Mouse (Mus musculus) forebrain, embryonic 11.5 days (tissue): ENCODE measurements around the gene Rap1gds1. TPM values are rescaled to one million over a fixed set of nuclear protein-coding genes. Genes with fewer than 3 reads are reported as not detected.

Experiments used
- ATAC-seq: fragments of 200-750 bp; cut with Nextera tagmentation; replicated peaks from 2 replicates; pipeline ENCODE4 v1.8.0; 2017; ENCODE audit warnings: moderate TSS enrichment; ENCODE audit not compliant: low FRiP score
- DNase-seq: peaks from one replicate; pipeline ENCODE4 v3.0.0-alpha.2; 2017; ENCODE audit warnings: low spot score
- H3K27ac ChIP-seq: fragments of 300-500 bp; sonication (generic); 2 replicates; pipeline ENCODE4 v1.5.1; 2014; ENCODE audit warnings: low read depth, low read length
- H3K27me3 ChIP-seq: fragments of 300-500 bp; sonication (generic); 2 replicates; pipeline ENCODE4 v1.6.1; 2014; ENCODE audit warnings: mild to moderate bottlenecking, low read length, mixed read lengths; ENCODE audit not compliant: control insufficient read depth, insufficient read depth
- H3K36me3 ChIP-seq: fragments of 300-500 bp; sonication (generic); 2 replicates; pipeline ENCODE4 v1.6.1; 2014; ENCODE audit warnings: mild to moderate bottlenecking, low read length, moderate library complexity, mixed read lengths; ENCODE audit not compliant: control insufficient read depth, insufficient read depth
- H3K4me1 ChIP-seq: fragments of 300-500 bp; sonication (generic); replicated peaks from 2 replicates; pipeline ENCODE4 v1.6.1; 2014; ENCODE audit warnings: low read length, mixed read lengths; ENCODE audit not compliant: control insufficient read depth, insufficient read depth
- H3K4me2 ChIP-seq: fragments of 300-500 bp; sonication (generic); 2 replicates; pipeline ENCODE4 v1.6.1; 2014; ENCODE audit warnings: low read depth, mild to moderate bottlenecking, low read length, moderate library complexity, mixed read lengths; ENCODE audit not compliant: severe bottlenecking
- H3K4me3 ChIP-seq: fragments of 300-500 bp; sonication (generic); 2 replicates; pipeline ENCODE4 v1.5.1; 2014; ENCODE audit warnings: low read depth, low read length
- H3K9ac ChIP-seq: fragments of 300-500 bp; sonication (generic); 2 replicates; pipeline ENCODE4 v1.6.1; 2014; ENCODE audit warnings: low read length
- H3K9me3 ChIP-seq: fragments of 300-500 bp; sonication (generic); 2 replicates; pipeline ENCODE4 v1.6.1; 2016; ENCODE audit warnings: low read length, mixed read lengths; ENCODE audit not compliant: control insufficient read depth
- WGBS: fragments of 180-500 bp; shearing (Covaris S2); extraction: QIAGEN DNeasy Blood & Tissue Kit; methylation state at CpG from one replicate; pipeline ENCODE4 v1.1.7; 2014; 5-methylcytosine and 5-hydroxymethylcytosine counted together
- polyA plus RNA-seq: library from polyadenylated mRNA; unstranded; fragments of >200 nt; fragmentation: Nextera tagmentation; extraction: Ambion mirVana; gene quantifications from 2 replicates; pipeline ENCODE4 v1.2.1, GENCODE M21; 2014

The Rap1gds1 gene
- polyA plus RNA-seq, 1 experiment from 2014 or later, result 67.9 TPM

DNA sequence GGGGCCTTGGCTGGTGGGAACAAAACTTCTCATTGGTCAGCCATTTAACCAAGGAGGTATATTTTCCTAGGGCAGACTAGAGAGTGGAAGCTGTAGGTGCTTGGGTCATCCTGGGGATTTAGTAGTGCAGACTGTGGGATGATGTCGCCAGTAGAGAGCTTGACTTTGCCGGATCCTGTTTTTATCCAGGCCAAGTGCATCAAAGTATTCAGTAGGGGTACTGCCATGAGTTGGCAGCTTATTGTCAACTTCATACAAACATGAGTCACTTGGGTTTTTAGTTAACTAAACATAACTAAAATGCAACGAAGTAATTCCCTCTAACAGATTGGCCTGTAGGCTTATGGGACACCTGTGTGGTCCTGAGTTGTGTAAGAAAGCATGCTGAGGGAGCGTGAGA lies 158.4 kb downstream of the Rap1gds1 start:
- Histone ChIP-seq H3K4me1 (no peaks in the 10 kb centered on the region), H3K27ac (no peak overlapping the region), H3K4me2 (no peak overlapping the region), H3K4me3 (no peak overlapping the region), H3K9ac (no peak overlapping the region), H3K27me3 (no peaks in the 10 kb centered on the region), H3K9me3 (no peaks in the 10 kb centered on the region), H3K36me3 (no peaks in the 10 kb centered on the region)
- DNase-seq (no peak), ATAC-seq (no peak)
- WGBS, result 93% methylated on average over 4 of the region's 4 CpGs

DNA sequence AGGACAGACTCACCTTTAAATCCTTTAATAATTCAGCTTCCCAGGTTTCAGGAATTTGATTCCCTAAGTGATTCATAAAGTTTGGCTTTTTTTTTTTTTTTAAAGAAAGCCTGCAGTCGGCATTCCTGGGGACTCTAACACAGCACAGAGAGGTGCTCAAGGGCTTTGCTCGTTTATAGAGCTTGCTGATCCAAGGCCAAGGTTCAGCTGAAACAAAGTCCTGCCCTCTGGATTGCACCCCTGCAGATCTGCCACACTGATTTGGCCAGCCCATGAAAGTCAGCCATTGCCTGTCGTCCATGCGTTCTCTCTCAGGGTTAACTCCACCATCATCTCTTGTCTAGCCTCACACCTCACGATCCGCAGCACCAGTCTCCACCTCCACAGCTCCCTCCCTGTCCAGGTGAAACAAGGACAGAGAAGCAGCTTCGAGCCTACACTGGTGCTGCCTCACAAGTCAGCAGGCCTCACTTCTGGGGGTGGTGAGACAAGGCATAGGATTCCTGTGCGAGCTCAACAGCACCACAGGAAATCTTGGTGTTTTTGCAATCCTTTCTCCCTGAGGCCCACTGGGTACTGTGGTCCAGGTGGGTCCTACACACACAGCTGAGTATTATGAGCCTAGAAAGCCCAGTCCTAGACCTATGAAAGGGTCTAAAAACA lies 160.2 kb downstream of the Rap1gds1 start:
- no peaks in the 10 kb centered on the region for H3K36me3 ChIP-seq
- DNase-seq (no peak), ATAC-seq (no peak)
- no peak overlapping the region for H3K9ac ChIP-seq
- H3K27me3 ChIP-seq, result no peaks in the 10 kb centered on the region
- no peaks in the 10 kb centered on the region for H3K4me1 ChIP-seq
- no peak overlapping the region for H3K27ac ChIP-seq
- H3K9me3 ChIP-seq, result no peaks in the 10 kb centered on the region
- no peak overlapping the region for H3K4me3 ChIP-seq
- no peak overlapping the region for H3K4me2 ChIP-seq
- 62% methylated on average over 8 of the region's 8 CpGs for WGBS

DNA sequence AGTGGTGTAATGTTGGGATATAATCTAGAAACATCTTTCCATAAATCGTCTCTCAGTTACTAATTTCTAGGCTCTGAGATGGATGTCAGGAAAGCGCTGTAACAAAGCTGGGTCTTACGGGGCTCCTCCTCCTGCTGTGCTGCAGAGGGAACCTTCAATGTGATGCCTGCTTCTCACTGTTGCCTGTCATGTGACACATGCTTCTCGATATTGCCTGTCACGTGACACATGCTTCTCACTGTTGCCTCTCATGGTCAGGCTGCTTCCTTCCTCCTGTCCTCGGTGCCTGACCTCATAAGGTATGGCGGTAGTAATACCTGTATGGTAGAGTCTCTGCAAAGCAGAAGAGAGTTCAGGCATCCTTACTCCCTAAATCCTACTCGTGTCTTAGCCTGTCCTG lies 162.5 kb downstream of the Rap1gds1 start:
- no peak overlapping the region for H3K27ac ChIP-seq
- H3K9me3 ChIP-seq, result no peaks in the 10 kb centered on the region
- no peaks in the 10 kb centered on the region for H3K36me3 ChIP-seq
- H3K4me1 ChIP-seq, result no peaks in the 10 kb centered on the region
- ATAC-seq (no peak), DNase-seq (no peak)
- H3K27me3 ChIP-seq, result no peaks in the 10 kb centered on the region
- no peak overlapping the region for H3K4me2 ChIP-seq
- H3K4me3 ChIP-seq, result no peak overlapping the region
- WGBS, result 90% methylated on average over 8 of the region's 8 CpGs
- no peak overlapping the region for H3K9ac ChIP-seq

DNA sequence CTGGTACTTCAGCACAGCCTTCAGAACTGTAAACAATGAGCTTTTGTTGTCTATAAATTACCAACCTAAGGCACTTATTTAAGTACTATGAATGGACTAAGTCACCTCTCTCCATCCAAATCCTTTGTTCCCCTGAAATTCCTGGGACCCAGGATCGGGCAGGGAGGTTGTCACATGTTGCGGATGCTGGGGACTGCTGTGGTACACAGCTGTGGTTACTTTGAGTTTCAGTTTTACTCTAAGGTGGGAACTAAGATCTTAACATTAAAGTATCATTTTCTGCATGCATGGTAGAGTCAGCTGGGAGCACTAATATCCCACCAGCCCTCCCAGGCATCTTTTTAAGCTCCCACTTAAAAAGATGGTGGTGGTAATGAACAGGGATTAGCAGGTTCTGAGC lies 165.7 kb downstream of the Rap1gds1 start:
- Histone ChIP-seq H3K9ac (no peak overlapping the region), H3K4me2 (no peak overlapping the region), H3K9me3 (no peaks in the 10 kb centered on the region), H3K4me1 (peaks cover 3% of the 10 kb centered on the region; the same call in 1 of the 2 replicates), H3K27ac (no peak overlapping the region), H3K27me3 (no peaks in the 10 kb centered on the region), H3K4me3 (no peak overlapping the region), H3K36me3 (no peaks in the 10 kb centered on the region)
- WGBS, result 70% methylated on average over 2 of the region's 2 CpGs
- DNase-seq (no peak), ATAC-seq (no peak)

DNA sequence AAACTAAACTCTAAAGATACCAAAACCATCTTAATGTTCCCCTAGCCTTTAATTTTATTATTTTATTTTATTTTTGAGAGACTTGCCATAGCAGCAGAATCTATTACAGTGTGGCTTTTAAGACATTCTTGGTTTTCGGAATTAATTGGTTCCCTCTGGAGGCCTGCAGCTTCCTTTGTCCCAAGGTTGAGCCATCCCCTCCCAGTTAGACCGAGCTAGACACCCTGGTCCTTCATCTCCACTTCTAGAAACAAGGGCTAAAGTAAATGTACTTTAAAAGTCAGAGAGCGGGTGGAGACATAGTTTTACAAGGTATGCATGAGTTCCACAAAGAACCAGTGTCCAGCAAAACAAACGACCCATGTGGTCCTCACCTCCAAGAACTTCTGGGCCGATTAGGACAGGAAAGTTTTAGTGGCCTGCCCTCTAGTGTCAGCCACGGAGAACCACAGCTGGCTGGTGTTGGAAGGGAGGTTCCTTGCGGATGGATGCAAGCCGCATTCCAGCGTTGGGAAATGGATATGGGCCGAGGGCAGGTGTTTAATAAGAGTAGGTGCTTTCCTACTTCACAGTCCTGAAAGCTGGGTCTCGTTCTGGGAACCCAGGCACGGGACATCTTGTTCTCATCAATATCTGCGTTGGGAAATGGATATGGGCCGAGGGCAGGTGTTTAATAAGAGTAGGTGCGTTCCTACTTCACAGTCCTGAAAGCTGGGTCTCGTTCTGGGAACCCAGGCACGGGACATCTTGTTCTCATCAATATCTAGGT lies 168.7 kb downstream of the Rap1gds1 start:
- no peak overlapping the region for H3K4me3 ChIP-seq
- 34% methylated on average over 17 of the region's 17 CpGs for WGBS
- peak; percentile 69 for ATAC-seq
- no peaks in the 10 kb centered on the region for H3K27me3 ChIP-seq
- H3K36me3 ChIP-seq, result no peaks in the 10 kb centered on the region
- H3K4me2 ChIP-seq, result no peak overlapping the region
- no peak overlapping the region for H3K9ac ChIP-seq
- no peaks in the 10 kb centered on the region for H3K9me3 ChIP-seq
- H3K4me1 ChIP-seq, result peaks cover 3% of the 10 kb centered on the region; the same call in 1 of the 2 replicates
- DNase-seq, result peak; percentile 82
- no peak overlapping the region for H3K27ac ChIP-seq

DNA sequence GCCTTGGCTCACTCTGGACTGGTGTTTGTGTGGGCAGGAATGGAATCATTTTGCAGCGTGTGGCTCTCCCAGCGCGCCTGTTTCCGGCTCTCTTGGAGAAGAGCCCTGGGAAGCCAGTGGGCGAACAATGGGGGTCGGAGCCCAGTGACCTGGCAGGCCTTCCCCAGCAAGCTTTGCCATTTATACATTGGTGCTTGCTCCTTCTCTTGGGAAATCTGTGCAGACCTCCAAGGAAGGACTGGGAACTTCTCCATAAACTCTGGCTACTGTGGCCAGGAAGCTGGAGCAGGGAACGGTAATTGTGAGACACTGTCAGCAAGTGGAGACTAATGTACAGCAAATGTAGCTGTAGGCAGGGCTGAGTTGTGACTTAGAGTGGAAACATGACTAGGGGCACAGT lies 169.3 kb downstream of the Rap1gds1 start:
- Histone ChIP-seq H3K4me3 (no peak overlapping the region), H3K4me1 (peaks cover 3% of the 10 kb centered on the region; the same call in 1 of the 2 replicates), H3K27me3 (no peaks in the 10 kb centered on the region), H3K36me3 (no peaks in the 10 kb centered on the region), H3K27ac (no peak overlapping the region), H3K9ac (peak overlapping the region; percentile 6; the same call in 1 of the 2 replicates), H3K9me3 (no peaks in the 10 kb centered on the region), H3K4me2 (no peak overlapping the region)
- no peak for ATAC-seq
- 32% methylated on average over 7 of the region's 7 CpGs for WGBS
- DNase-seq, result no peak

DNA sequence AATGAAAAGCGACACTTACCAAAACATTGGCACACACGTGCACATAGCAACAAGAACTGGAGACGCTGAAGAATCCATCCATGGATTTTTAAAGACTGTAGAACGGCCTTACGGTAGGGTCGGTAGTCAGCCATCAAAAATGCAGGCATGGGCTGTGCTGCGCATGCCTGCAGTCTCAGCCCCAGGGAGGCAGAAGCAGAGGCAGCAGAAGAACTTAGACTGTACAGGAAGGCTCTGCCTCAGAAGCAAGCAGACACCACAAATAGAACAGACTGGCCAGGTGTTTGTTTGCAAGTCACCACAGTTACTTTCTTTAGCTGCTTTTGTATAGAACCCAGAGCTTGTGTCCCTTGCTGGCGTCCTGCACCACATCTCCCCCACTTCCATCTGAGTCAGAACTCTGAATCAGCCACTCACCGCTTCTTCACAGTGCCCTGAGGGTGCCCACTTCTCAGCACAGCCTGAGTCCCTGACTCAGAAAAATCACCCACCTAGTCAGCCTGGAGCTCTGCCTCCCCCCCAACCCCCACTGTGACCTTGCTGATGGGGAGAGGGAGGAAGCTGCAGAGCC lies 174.3 kb downstream of the Rap1gds1 start:
- ATAC-seq, result no peak
- Histone ChIP-seq H3K9ac (no peak overlapping the region), H3K4me3 (no peak overlapping the region), H3K9me3 (no peaks in the 10 kb centered on the region), H3K4me2 (no peak overlapping the region), H3K27me3 (no peaks in the 10 kb centered on the region), H3K27ac (no peak overlapping the region), H3K36me3 (no peaks in the 10 kb centered on the region), H3K4me1 (peaks cover 3% of the 10 kb centered on the region; the same call in 1 of the 2 replicates)
- DNase-seq, result peak; percentile 25
- WGBS, result 90% methylated on average over 9 of the region's 9 CpGs

DNA sequence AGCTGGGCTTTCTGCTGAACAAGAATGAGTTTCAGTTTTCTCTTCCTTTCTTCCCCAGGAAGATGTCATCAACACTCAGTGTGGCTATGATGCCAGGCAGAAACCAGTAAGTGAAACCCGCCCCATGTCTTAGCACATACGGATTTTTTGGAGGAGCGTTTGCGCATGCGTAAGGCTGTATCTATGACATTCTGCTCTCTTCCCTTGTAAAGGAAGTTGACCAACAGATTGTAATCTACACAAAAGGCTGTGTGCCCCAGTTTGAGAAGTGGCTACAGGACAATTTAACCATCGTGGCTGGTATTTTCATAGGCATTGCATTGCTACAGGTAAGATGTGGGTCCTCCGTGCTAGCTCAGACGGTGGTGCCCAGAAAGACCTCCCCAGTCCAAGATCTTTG lies 176.9 kb downstream of the Rap1gds1 start:
- H3K4me3 ChIP-seq, result no peak overlapping the region
- WGBS, result 97% methylated on average over 8 of the region's 8 CpGs
- ATAC-seq (no peak), DNase-seq (no peak)
- H3K9me3 ChIP-seq, result no peaks in the 10 kb centered on the region
- no peaks in the 10 kb centered on the region for H3K36me3 ChIP-seq
- H3K4me2 ChIP-seq, result no peak overlapping the region
- no peak overlapping the region for H3K27ac ChIP-seq
- H3K27me3 ChIP-seq, result no peaks in the 10 kb centered on the region
- no peak overlapping the region for H3K9ac ChIP-seq
- H3K4me1 ChIP-seq, result peaks cover 6% of the 10 kb centered on the region; the same call in 1 of the 2 replicates
